Mouse (Mus musculus): ENCODE measurements around the gene Oxct2b. TPM values are rescaled to one million over a fixed set of nuclear protein-coding genes. Genes with fewer than 3 reads are reported as not detected.

Oxct2b gene
- 0.08 and 0.16 TPM in 2 replicates for polyA plus RNA-seq (2012; rRNA removed)

GRCm38 (mm10) chr4:123116011-123116410 lies at the start of gene Oxct2b:
Gene Oxct2b, plus strand, starts transcription at chr4:123116266.

GRCm38 (mm10) chr4:123104651-123105450 lies 11.2 kb upstream of the Oxct2b start, which contains the start of gene Bmp8b:
Gene Bmp8b, plus strand, starts transcription at chr4:123105165.

GRCm38 (mm10) chr4:123139513-123140154 lies 23.6 kb downstream of the Oxct2b start, which contains the start of gene Ppie:
Gene Ppie, minus strand, starts transcription at chr4:123139951.

Other genes with a start within 250 kb of the Oxct2b start
- gene Cap1, start 230.2 kb upstream of the Oxct2b start, polyA plus RNA-seq (2012; rRNA removed) = 60.4 and 90.8 TPM in 2 replicates
- gene Mfsd2a, start 155.1 kb upstream of the Oxct2b start, polyA plus RNA-seq (2012; rRNA removed) = 14.0 and 18.8 TPM in 2 replicates
- 54.9 and 101 TPM in 2 replicates for gene Mycl, start 120.6 kb upstream of the Oxct2b start, polyA plus RNA-seq (2012; rRNA removed)
- gene Trit1, start 99.7 kb upstream of the Oxct2b start, polyA plus RNA-seq (2012; rRNA removed) = 20.1 and 23.6 TPM in 2 replicates
- gene Bmp8b, start 11.1 kb upstream of the Oxct2b start, polyA plus RNA-seq (2012; rRNA removed) = 0.17 and 0.39 TPM in 2 replicates
- 72.2 and 73.3 TPM in 2 replicates for gene Ppie, start 23.7 kb downstream of the Oxct2b start, polyA plus RNA-seq (2012; rRNA removed)
- 0.34 and 0.41 TPM in 2 replicates for gene Hpcal4, start 67.0 kb downstream of the Oxct2b start, polyA plus RNA-seq (2012; rRNA removed)
- gene Nt5c1a, start 85.2 kb downstream of the Oxct2b start, polyA plus RNA-seq (2012; rRNA removed) = 0.04 TPM in 1 of 2 replicates, not detected in the other
- gene Heyl, start 117.3 kb downstream of the Oxct2b start, polyA plus RNA-seq (2012; rRNA removed) = 3.7 and 8.3 TPM in 2 replicates
- gene Pabpc4, start 146.1 kb downstream of the Oxct2b start, polyA plus RNA-seq (2012; rRNA removed) = 111 and 116 TPM in 2 replicates
- 0.04 TPM in 1 of 2 replicates, not detected in the other for gene Oxct2a, start 207.4 kb downstream of the Oxct2b start, polyA plus RNA-seq (2012; rRNA removed)
- 0.12 and 0.18 TPM in 2 replicates for gene Bmp8a, start 227.0 kb downstream of the Oxct2b start, polyA plus RNA-seq (2012; rRNA removed)

Measured in central nervous system, embryonic 11.5 days (tissue).